Mouse (Mus musculus) olfactory bulb, adult 2 months (tissue): Measurements from ENCODE around the gene Pcsk2.

Source experiments
- CTCF ChIP-seq: fragments of 200-500 bp; IDR thresholded peaks from 2 replicates; pipeline ENCODE4 v1.5.1; 2012; ENCODE audit warnings: low read depth, mild to moderate bottlenecking, low read length, moderate library complexity; ENCODE audit not compliant: insufficient read depth
- POLR2A ChIP-seq: fragments of 200-500 bp; IDR thresholded peaks from 2 replicates; pipeline ENCODE4 v1.6.1; 2012; ENCODE audit warnings: mild to moderate bottlenecking, low read depth, low read length, moderate library complexity; ENCODE audit not compliant: insufficient read depth

- TF ChIP-seq CTCF (no peak), POLR2A (no peak)
These were observed 68.8 kb downstream of the Pcsk2 start for GRCm38 (mm10) chr2:143614775-143615174.
